Mouse (Mus musculus): ENCODE measurements around the gene Tmem131l.

Tmem131l gene

GRCm38 (mm10) chr3:84048729-84049175, 8.8 kb upstream of the Tmem131l start:
- in situ Hi-C loops (cut with MboI), result no loop called here

GRCm38 (mm10) chr3:84046206-84046605, 6.2 kb upstream of the Tmem131l start:
- in situ Hi-C loops (cut with MboI), result no loop called here

GRCm38 (mm10) chr3:84041739-84042138, 1.8 kb upstream of the Tmem131l start:
- in situ Hi-C loops (cut with MboI), result no loop called here

GRCm38 (mm10) chr3:84040476-84041082, 604 bp upstream of the Tmem131l start:
- in situ Hi-C loops (cut with MboI), result no loop called here

- in situ Hi-C loops (cut with MboI), result no loop called here
Measured at GRCm38 (mm10) chr3:84038981-84039645, 862 bp downstream of the Tmem131l start.

- in situ Hi-C loops (cut with MboI), result no loop called here
Measured at GRCm38 (mm10) chr3:84038126-84038525, 1.8 kb downstream of the Tmem131l start.

- in situ Hi-C loops (cut with MboI), result no loop called here
Measured at GRCm38 (mm10) chr3:84037536-84037935, 2.4 kb downstream of the Tmem131l start.

- in situ Hi-C loops (cut with MboI), result no loop called here
Measured at GRCm38 (mm10) chr3:84036866-84037265, 3.1 kb downstream of the Tmem131l start.

- in situ Hi-C loops (cut with MboI), result no loop called here
Measured at GRCm38 (mm10) chr3:84035728-84036364, 4.1 kb downstream of the Tmem131l start.

- in situ Hi-C loops (cut with MboI), result no loop called here
Measured at GRCm38 (mm10) chr3:84034115-84034780, 5.7 kb downstream of the Tmem131l start.

- in situ Hi-C loops (cut with MboI), result no loop called here
Measured at GRCm38 (mm10) chr3:84032933-84033730, 6.8 kb downstream of the Tmem131l start.

- in situ Hi-C loops (cut with MboI), result no loop called here
Measured at GRCm38 (mm10) chr3:84032419-84032818, 7.6 kb downstream of the Tmem131l start.

GRCm38 (mm10) chr3:84031216-84031615, 8.8 kb downstream of the Tmem131l start:
- in situ Hi-C loops (cut with MboI), result no loop called here

- in situ Hi-C loops (cut with MboI), result no loop called here
Measured at GRCm38 (mm10) chr3:84028968-84029367, 11.0 kb downstream of the Tmem131l start.

GRCm38 (mm10) chr3:84027691-84028159, 12.2 kb downstream of the Tmem131l start:
- in situ Hi-C loops (cut with MboI), result no loop called here

- in situ Hi-C loops (cut with MboI), result no loop called here
Measured at GRCm38 (mm10) chr3:84024512-84025072, 15.4 kb downstream of the Tmem131l start.

GRCm38 (mm10) chr3:84022723-84023122, 17.3 kb downstream of the Tmem131l start:
- in situ Hi-C loops (cut with MboI), result no loop called here

- in situ Hi-C loops (cut with MboI), result no loop called here
Measured at GRCm38 (mm10) chr3:84022201-84022584, 17.8 kb downstream of the Tmem131l start.

- in situ Hi-C loops (cut with MboI), result no loop called here
Measured at GRCm38 (mm10) chr3:84021217-84022200, 18.5 kb downstream of the Tmem131l start.

GRCm38 (mm10) chr3:84020528-84020927, 19.4 kb downstream of the Tmem131l start:
- in situ Hi-C loops (cut with MboI), result no loop called here
